Mouse (Mus musculus) c-Kit-positive CD71-negative TER-119-negative erythroid progenitor cells, embryonic 14.5 days (primary cell): ENCODE measurements around the gene Rspry1.

ENCODE experiments used
- DNase-seq: peaks from one replicate; pipeline ENCODE4 v3.0.0-alpha.2; 2013; ENCODE audit warnings: low read depth

Rspry1 gene

DNA sequence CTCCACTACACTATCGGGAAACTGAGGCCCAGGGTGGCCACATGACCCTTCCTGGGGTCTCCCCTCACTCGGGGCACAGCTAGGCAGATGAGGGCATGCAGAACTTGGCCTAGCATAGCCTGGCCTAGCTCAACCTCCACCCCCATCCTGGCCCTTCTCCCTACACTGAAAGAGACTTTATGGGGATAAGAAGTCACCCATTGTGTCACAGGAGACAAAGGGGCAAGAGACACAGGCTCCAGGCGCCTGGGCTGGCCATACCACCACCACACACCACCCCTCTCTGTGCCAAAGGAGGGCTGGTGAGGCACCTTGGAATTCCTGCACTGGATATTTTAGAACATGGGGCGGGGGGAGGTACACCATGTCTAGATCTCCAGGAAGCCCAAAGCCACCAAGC, 82.5 kb downstream of the Rspry1 start:
- DNase-seq, result no peak

DNA sequence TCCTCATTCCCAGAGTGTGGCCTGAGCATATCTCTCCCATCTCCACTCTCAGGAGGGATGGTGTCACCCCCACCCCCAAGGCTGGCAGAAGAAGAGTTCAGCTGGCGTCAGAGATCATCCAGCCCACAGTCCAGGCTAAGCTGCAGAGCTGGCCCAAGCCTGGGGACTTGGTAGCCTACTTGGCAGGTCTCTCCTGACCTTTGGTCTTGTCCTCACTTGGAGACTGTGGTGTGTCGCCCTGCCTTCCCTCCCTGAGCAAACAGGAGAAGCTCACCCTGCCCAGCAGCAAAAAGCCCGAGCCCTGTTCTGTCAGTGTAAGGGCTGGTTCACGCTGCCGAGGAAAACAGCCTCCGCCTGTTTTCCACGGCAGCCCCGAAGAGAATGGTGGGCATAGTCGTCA, 84.2 kb downstream of the Rspry1 start:
- no peak for DNase-seq

DNA sequence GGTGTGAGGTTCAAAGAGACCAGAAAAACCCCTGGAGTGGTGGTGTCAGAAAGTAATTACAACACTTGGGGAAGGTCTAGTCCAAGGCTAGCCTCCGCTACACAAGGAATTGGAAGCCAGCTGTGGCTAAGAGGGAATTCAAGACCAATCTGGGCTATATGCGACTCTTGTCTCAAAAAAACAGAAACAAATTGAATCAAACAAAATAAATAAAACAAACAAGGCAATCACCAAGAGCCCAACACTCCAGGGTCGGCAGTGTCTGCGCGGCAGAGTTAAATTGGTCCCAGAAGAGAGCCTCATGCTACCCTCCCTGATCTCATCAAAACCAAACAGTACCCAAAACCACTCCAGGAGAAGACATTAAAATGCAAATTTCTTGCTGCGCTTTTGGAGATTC, 93.0 kb downstream of the Rspry1 start:
- no peak for DNase-seq

DNA sequence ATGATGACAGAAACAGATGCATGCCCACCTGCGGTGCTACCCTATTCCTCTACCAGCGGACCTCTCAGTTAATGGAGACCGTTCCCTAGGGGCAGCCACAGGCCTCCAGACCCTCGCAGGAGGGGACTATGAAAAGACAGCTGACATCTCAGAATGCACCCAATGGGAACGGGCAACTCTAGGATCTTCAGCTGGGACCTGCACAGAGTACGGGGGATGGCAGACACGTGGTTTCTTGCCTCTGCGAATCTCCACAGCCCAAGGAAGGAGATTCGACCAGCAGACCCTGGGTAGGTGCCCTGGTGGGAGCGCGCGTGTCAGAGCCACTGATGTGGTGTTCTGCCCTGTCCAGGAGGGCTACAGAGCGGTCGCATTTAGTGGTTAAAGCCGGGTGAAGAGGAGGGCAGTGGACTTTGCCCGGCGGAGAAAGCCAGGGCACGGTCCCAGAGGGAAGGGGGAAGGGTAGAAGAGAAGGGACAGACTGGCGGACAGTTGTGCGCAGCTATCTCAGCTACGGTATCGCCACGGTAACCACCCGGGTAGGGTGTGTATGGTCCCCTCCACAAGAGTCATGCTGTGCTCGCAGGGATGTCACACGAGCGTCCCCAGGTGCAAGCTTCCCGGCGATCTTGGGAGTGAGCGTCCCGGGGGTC, 93.7 kb downstream of the Rspry1 start:
- DNase-seq, result no peak

GRCm38 (mm10) chr8:94695994-94696384, 94.3 kb downstream of the Rspry1 start, which contains the start of gene Pllp:
TSS of gene Pllp (minus strand) at chr8:94696278.
- no peak for DNase-seq

DNA sequence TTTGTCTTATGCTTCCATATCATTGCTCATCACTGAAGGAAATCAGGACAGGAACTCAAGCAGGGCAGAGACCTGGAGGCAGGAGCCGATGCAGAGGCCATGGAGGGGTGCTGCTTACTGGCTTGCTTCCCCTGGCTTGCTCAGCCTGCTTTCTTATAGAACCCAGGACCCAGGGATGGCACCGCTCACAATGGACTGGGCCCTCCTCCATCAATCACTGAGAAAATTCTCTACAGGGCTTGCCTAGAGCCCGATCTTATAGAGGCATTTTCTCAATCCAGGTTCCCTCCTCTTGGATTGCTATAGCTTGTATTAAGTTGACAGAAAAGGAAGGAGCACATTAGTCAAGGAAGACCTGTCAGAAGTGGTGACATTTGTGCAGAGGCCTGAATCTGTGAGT, 94.8 kb downstream of the Rspry1 start:
- no peak for DNase-seq

GRCm38 (mm10) chr8:94697956-94698355, 96.2 kb downstream of the Rspry1 start:
- DNase-seq, result no peak

DNA sequence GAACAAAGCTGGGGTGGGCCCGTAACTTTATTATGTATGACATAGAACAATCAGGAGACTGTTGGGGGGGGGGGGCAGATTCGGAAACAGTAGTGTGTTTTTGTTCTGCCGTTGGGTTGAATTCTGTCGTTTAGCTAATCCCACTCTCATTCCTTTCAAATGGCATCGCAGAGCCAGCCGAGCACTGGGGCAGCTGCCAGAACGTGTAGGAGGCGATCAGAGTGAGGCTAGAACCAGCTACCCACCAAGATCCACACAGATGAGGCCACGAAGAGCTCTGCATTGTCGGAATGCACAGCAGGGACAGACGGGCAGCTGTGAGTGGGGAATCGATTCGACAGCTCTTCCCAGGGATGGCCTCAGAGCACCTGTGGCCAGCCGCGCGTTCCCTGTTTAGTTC, 97.6 kb downstream of the Rspry1 start:
- DNase-seq, result no peak

DNA sequence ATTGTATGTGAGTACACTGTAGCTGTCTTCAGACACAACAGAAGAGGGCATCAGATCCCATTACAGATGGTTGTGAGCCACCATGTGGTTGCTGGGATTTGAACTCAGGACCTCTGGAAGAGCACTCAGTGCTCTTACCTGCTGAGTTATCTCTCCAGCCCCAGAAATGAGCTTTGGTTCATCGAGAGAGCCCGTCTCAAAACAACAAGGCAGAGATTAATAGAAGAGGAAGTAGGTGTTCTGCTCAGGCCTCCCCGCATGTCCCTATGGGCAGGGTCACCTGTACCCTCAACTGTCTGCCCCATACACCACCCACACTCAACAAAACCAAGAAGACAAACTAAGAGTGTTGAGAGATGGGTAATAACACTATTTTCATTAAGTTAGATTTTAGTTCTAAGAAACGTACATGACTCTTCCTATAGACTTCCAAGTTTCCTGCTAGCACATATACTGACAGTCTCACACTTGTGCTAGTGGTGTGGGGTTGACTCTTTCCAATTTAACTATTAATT, 98.7 kb downstream of the Rspry1 start:
- no peak for DNase-seq

DNA sequence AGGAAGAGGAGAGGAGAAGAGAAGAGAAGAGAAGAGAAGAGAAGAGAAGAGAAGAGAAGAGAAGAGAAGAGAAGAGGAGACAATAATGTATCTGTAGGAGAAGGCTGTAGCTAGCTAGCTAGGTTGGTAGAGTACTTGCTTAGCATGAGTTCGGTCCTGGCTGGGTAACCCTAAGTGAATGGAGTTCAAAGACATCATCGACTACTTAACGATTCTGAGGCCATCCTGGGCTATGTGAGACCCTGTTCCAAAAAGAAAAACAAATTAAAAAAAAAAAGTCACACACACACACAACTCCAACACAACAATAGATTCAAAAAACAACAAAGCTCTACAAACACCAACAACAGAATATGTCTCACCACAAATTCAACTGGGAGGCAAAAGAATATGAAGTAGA, 100.4 kb downstream of the Rspry1 start:
- no peak for DNase-seq

- DNase-seq, result peak; percentile 76
Measured at GRCm38 (mm10) chr8:94702844-94703813, 101.4 kb downstream of the Rspry1 start.

DNA sequence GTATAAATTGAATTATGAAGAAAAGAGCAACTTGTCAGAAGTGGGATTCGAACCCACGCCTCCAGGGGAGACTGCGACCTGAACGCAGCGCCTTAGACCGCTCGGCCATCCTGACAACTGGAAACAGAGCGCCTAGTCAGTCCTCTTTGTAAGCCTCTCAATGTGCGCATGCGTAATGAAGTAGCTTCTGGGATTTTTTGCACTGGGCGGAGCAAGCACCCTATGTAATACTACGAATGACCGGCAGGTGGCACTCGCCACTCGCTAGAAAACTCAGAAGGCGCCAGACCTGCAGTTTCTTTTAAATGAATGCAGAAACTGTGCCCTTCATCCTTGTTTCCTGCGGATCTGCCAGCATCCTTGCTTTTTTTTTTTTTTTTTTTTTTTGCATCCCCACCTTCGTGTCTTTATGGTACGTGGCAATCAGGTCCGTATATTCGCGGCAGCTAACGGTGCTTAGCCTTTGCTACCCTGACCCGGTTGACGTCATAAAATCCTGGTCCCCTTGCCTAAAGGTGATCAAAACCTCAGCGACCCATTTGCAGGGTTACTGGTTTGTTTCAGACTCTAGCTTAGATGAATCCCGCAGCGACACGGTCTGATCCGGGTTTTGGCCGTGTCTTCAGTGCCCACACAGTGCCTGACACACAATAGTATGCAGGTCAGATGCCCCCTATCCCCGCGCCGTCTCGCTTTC, 102.4 kb downstream of the Rspry1 start:
- DNase-seq, result peak; percentile 98

- no peak for DNase-seq
Measured at GRCm38 (mm10) chr8:94704669-94704984, 102.9 kb downstream of the Rspry1 start.

DNA sequence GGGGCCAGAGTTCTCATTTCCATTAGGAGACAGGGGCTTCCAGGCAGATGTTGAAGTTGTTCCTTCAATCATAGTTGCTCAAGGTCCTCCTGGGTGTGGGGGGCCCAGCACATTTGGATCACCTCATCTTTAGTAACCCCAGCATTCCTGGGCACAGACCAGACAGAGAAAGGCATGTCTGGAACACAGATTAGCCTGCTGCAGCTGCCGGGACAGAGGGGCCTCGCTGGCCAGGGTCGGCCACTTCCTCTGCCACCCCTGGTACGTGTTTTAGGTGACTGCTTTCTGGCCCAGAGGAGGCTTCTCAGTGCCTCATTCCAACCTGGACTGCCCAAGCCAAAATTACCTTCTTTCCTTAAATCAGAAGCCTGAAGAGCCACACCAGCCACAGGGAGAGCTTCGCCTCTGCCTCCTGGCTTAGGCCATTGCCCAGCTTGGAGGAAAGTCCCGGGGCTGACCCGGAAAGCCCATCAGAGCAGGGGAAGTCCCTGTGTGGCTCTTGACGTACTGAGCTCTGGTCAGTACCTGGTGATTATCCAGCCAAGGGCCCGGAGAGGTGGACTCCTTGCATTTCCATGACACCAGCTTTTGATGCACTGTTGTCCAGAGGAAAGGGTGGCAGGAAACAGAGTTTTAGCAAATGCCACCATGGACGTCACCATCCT, 104.0 kb downstream of the Rspry1 start:
- DNase-seq, result no peak

DNA sequence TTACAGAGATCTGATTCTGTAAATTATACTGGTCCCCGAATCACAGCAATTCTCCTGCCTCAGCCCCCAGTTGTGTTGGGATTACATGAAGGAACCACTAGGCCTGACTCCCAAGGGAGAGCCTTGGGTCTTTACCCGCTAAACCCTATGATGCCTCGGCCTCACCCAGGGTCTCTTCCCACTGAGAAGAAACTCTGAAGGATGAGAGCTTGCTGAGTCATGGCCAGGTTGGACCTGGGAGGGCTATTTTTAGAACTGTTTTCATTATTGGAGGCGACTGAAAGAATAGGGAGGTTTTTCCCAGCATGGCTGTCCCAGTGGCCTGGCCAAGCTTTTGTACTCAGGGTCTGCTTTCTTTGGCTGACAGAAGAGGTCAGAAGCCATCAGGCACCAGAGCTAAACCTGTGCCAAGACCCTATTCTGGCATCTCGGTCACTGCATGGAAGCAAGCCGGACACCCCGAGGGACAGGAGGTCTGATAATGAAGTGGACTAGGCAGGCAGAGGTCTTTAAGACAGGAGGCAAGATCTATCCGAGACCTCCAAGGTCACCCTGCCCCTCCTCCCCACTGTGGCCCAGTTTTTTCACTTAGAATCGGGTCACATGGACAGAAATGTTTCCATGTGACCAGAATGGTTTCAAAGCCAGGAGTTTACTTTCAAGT, 105.1 kb downstream of the Rspry1 start:
- DNase-seq, result no peak
